Mouse (Mus musculus) thymus, postnatal 0 days (tissue): ENCODE data around the gene Mrgprb2. TPM values are rescaled to one million over a fixed set of nuclear protein-coding genes. Genes with fewer than 3 reads are reported as not detected.

ENCODE experiments used
- DNase-seq: peaks from one replicate; pipeline ENCODE4 v3.0.0-alpha.2; 2015; ENCODE audit warnings: low spot score
- polyA plus RNA-seq: library from polyadenylated mRNA; unstranded; fragments of >200 nt; fragmentation: Nextera tagmentation; extraction: Ambion mirVana; gene quantifications from 2 replicates; pipeline ENCODE4 v1.2.1, GENCODE M21; 2015

Mrgprb2 gene
- 0.15 and 0.21 TPM in 2 replicates for polyA plus RNA-seq

DNA sequence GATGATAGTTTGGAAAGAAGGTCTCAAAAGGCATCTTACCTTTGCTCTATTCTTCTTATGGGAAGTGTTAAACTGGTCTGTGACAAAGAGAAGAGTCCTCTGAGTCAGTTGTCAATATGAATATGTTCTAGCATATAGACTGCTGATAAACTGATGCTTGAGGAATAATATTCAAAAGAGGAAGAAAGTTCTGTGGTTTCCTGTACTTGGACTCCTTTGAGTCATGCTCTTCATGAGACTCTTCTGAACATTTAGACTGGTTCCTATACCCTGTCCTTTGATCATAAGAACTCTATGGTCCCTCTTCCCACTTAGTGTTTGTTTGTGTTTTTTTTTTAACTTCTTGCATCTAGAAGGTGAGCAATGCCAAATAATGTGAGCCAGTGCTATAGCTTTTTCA is at the start of gene Mrgprb2:
TSS of gene Mrgprb2 (minus strand) at position 101 of the 400 bp plus-strand sequence.
- no peak for DNase-seq

Other genes starting within 250 kb of the Mrgprb2 start
- gene Mrgprb8, start 169.6 kb downstream of the Mrgprb2 start, polyA plus RNA-seq, result not detected in 2 replicates
- 0.08 TPM in 1 of 2 replicates, not detected in the other for gene Mrgprb1, start 101.7 kb downstream of the Mrgprb2 start, polyA plus RNA-seq
- gene Mrgprx2, start 58.8 kb downstream of the Mrgprb2 start, polyA plus RNA-seq, result not detected in 2 replicates
- not detected in 2 replicates for gene Mrgprb3, start 85.7 kb upstream of the Mrgprb2 start, polyA plus RNA-seq
- gene Zdhhc13, start 230.9 kb upstream of the Mrgprb2 start, polyA plus RNA-seq, result 22.5 and 26.6 TPM in 2 replicates